Mouse (Mus musculus) kidney, adult 11 months (tissue): Measurements from ENCODE around the gene Slc41a2.
"Not testable (repeated sequence)": the region's sequence is repeated elsewhere in the genome, so short reads cannot be mapped to it uniquely, and the experiment has no call there.

Source experiments
- DNase-seq: peaks from one replicate; pipeline ENCODE4 v3.0.0; 2022

Slc41a2 gene

GRCm38 (mm10) chr10:83337159-83337951 is at the start of gene Slc41a2:
Gene Slc41a2, minus strand, starts transcription at chr10:83337882.
- DNase-seq, result peak; percentile 55

GRCm38 (mm10) chr10:83385330-83385910 is 47.7 kb upstream of the Slc41a2 start:
- no peak for DNase-seq

- DNase-seq, result no peak
Measured at GRCm38 (mm10) chr10:83384456-83385215, 47.0 kb upstream of the Slc41a2 start.

- DNase-seq, result no peak
Measured at GRCm38 (mm10) chr10:83383863-83384262, 46.2 kb upstream of the Slc41a2 start.

GRCm38 (mm10) chr10:83382988-83383387 is 45.3 kb upstream of the Slc41a2 start:
- no peak for DNase-seq

GRCm38 (mm10) chr10:83382528-83382927 is 44.8 kb upstream of the Slc41a2 start:
- DNase-seq, result no peak

GRCm38 (mm10) chr10:83380501-83380900 is 42.8 kb upstream of the Slc41a2 start:
- no peak for DNase-seq

GRCm38 (mm10) chr10:83378083-83378833 is 40.6 kb upstream of the Slc41a2 start:
- no peak for DNase-seq

GRCm38 (mm10) chr10:83376911-83377682 is 39.4 kb upstream of the Slc41a2 start:
- no peak for DNase-seq

- DNase-seq, result not testable (repeated sequence)
Measured at GRCm38 (mm10) chr10:83375458-83375857, 37.8 kb upstream of the Slc41a2 start.

- DNase-seq, result no peak
Measured at GRCm38 (mm10) chr10:83374045-83374656, 36.5 kb upstream of the Slc41a2 start.

GRCm38 (mm10) chr10:83368918-83369317 is 31.2 kb upstream of the Slc41a2 start:
- DNase-seq, result peak; percentile 69

GRCm38 (mm10) chr10:83363451-83363850 is 25.8 kb upstream of the Slc41a2 start:
- DNase-seq, result peak; percentile 31

GRCm38 (mm10) chr10:83361643-83362382 is 24.1 kb upstream of the Slc41a2 start:
- DNase-seq, result no peak

- DNase-seq, result no peak
Measured at GRCm38 (mm10) chr10:83360356-83360755, 22.7 kb upstream of the Slc41a2 start.

GRCm38 (mm10) chr10:83359956-83360355 is 22.3 kb upstream of the Slc41a2 start, which contains the start of gene D10Wsu102e:
Gene D10Wsu102e, plus strand, starts transcription at chr10:83360221.
- peak; percentile 98 for DNase-seq

GRCm38 (mm10) chr10:83359451-83359850 is 21.8 kb upstream of the Slc41a2 start:
- peak; percentile 50 for DNase-seq

- DNase-seq, result no peak
Measured at GRCm38 (mm10) chr10:83356416-83356815, 18.7 kb upstream of the Slc41a2 start.

- no peak for DNase-seq
Measured at GRCm38 (mm10) chr10:83354333-83354719, 16.6 kb upstream of the Slc41a2 start.

- DNase-seq, result no peak
Measured at GRCm38 (mm10) chr10:83353680-83354332, 16.1 kb upstream of the Slc41a2 start.
